Mouse (Mus musculus) testis, adult 2 months (tissue): Measurements from ENCODE around the gene Slc25a41.

ENCODE experiments used
- CTCF ChIP-seq: fragments of 200-500 bp; IDR thresholded peaks from 2 replicates; pipeline ENCODE4 v1.5.1; 2012; ENCODE audit warnings: low read depth, mild to moderate bottlenecking, inconsistent platforms, low read length, moderate library complexity; ENCODE audit not compliant: control insufficient read depth, insufficient read depth, insufficient replicate concordance
- POLR2A ChIP-seq: fragments of 200-500 bp; IDR thresholded peaks from 2 replicates; pipeline ENCODE4 v1.6.1; 2012; ENCODE audit warnings: low read depth, mild to moderate bottlenecking, inconsistent platforms, low read length, moderate library complexity; ENCODE audit not compliant: control insufficient read depth

DNA sequence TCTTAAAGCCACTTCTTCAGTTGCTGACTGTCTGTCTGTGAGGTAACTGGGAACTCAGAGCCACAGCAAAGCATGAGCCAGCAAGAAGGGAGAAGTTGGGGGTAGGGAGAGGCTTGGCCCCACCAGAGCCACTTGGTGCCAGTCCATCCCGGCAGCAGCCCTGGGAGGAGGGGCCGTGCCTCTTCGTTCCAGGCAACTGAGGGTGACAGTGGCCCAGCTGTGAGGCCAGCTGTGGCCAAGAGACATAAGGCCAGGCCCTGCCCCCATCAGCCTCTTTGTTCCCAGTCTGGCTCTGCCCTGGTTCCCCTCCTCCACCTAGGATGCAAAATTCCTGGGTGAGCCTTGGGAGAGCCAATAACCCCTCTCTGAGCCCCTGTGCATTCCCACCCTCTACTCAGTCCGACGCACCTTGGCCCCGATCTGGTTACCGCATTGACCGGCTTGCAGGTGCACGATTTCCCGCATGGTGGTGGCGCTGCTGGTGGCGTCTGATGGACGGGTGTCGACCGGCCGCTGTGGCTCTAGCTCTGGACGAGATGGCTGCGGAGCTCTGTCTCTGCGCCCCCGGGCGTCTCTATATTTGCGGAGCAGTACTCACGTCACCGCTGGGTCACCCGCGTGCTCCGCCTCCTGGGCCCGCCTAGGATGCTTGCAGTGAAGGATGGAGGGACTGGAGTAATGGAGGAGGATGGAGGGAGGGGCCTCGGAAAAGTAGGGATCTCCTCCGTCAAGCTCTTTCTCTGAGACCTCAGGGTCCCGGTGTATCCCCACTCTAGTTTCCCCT is 45.8 kb upstream of the Slc25a41 start, which contains the start of gene Tubb4a:
- TF ChIP-seq CTCF (no peak), POLR2A (no peak)
